Mouse (Mus musculus) heart, postnatal 25 days (tissue): ENCODE results near the gene Iqcf1. TPM values are rescaled to one million over a fixed set of nuclear protein-coding genes. Genes with fewer than 3 reads are reported as not detected.

Experiments used
- total RNA-seq, 2 experiments: library from RNA; stranded (reverse); gene quantifications; 2 replicates each; pipeline ENCODE4 v1.2.3; 2021

The Iqcf1 gene
- total RNA-seq, 2 experiments from 2014 or later: not detected

Other genes with a start within 250 kb of the Iqcf1 start
- 1 to 10 TPM; 3.3 to 3.4 TPM for gene Poc1a, start 218.9 kb upstream of the Iqcf1 start, total RNA-seq
- 10 to 100 TPM; 43.6 to 67.0 TPM for gene Dusp7, start 131.3 kb upstream of the Iqcf1 start, total RNA-seq
- gene Rpl29, start 70.5 kb upstream of the Iqcf1 start, total RNA-seq: 100 to 1,000 TPM; 296 to 309 TPM
- 10 to 100 TPM; 22.4 to 28.6 TPM for gene Acy1, start 61.6 kb upstream of the Iqcf1 start, total RNA-seq
- 1 to 10 TPM; 6.3 to 6.7 TPM for gene Abhd14b, start 52.5 kb upstream of the Iqcf1 start, total RNA-seq
- gene Abhd14a, start 52.3 kb upstream of the Iqcf1 start, total RNA-seq: 10 to 100 TPM; 20.2 to 21.3 TPM
- gene Pcbp4, start 46.7 kb upstream of the Iqcf1 start, total RNA-seq: 10 to 100 TPM; 70.7 to 81.8 TPM
- not detected for gene Gpr62, start 34.0 kb upstream of the Iqcf1 start, total RNA-seq
- 10 to 100 TPM; 19.7 to 23.5 TPM for gene Rrp9, start 24.0 kb upstream of the Iqcf1 start, total RNA-seq
- 10 to 100 TPM; 30.1 to 33.5 TPM for gene Parp3, start 23.0 kb upstream of the Iqcf1 start, total RNA-seq
- gene Iqcf5, start 14.6 kb downstream of the Iqcf1 start, total RNA-seq: not detected
- not detected for gene Iqcf3, start 61.7 kb downstream of the Iqcf1 start, total RNA-seq
- not detected for gene Iqcf4, start 71.0 kb downstream of the Iqcf1 start, total RNA-seq
- gene Iqcf6, start 126.6 kb downstream of the Iqcf1 start, total RNA-seq: not detected
- not detected for gene Grm2, start 156.1 kb downstream of the Iqcf1 start, total RNA-seq
- 10 to 100 TPM; 41.7 to 44.0 TPM for gene Tex264, start 186.0 kb downstream of the Iqcf1 start, total RNA-seq